Mouse (Mus musculus) forebrain, embryonic 13.5 days (tissue): Measurements from ENCODE around the gene Osbpl5. TPM values are rescaled to one million over a fixed set of nuclear protein-coding genes. Genes with fewer than 3 reads are reported as not detected.

ENCODE experiments used
- ATAC-seq: fragments of 200-750 bp; cut with Nextera tagmentation; 2 replicates; pipeline ENCODE4 v1.8.0; 2017
- H3K27ac ChIP-seq: fragments of 300-500 bp; sonication (generic); 2 replicates; pipeline ENCODE4 v1.5.1; 2015; ENCODE audit warnings: inconsistent platforms, mild to moderate bottlenecking, moderate library complexity
- H3K27me3 ChIP-seq: fragments of 300-500 bp; sonication (generic); 2 replicates; pipeline ENCODE4 v1.6.1; 2015; ENCODE audit warnings: mild to moderate bottlenecking, inconsistent platforms
- H3K36me3 ChIP-seq: fragments of 300-500 bp; sonication (generic); 2 replicates; pipeline ENCODE4 v1.6.1; 2015; ENCODE audit warnings: mild to moderate bottlenecking, inconsistent platforms; ENCODE audit not compliant: poor library complexity, severe bottlenecking
- H3K4me1 ChIP-seq: fragments of 300-500 bp; sonication (generic); 2 replicates; pipeline ENCODE4 v1.6.1; 2015; ENCODE audit warnings: inconsistent platforms
- H3K4me2 ChIP-seq: fragments of 300-500 bp; sonication (generic); 2 replicates; pipeline ENCODE4 v1.6.1; 2015; ENCODE audit warnings: inconsistent platforms, mild to moderate bottlenecking, moderate library complexity
- H3K4me3 ChIP-seq: fragments of 300-500 bp; sonication (generic); 2 replicates; pipeline ENCODE4 v1.5.1; 2015; ENCODE audit warnings: mild to moderate bottlenecking, inconsistent platforms
- H3K9ac ChIP-seq: fragments of 300-500 bp; sonication (generic); 2 replicates; pipeline ENCODE4 v1.6.1; 2015; ENCODE audit warnings: mild to moderate bottlenecking, inconsistent platforms
- H3K9me3 ChIP-seq: fragments of 300-500 bp; sonication (generic); replicated peaks from 2 replicates; pipeline ENCODE4 v1.6.1; 2016; ENCODE audit warnings: inconsistent platforms
- WGBS: fragments of 180-500 bp; shearing (Covaris S2); methylation state at CpG from one replicate; pipeline ENCODE4 v1.1.7; 2015; 5-methylcytosine and 5-hydroxymethylcytosine counted together
- polyA plus RNA-seq: library from polyadenylated mRNA; unstranded; fragments of >200 nt; fragmentation: Nextera tagmentation; extraction: Ambion mirVana; gene quantifications from 2 replicates; pipeline ENCODE4 v1.2.1, GENCODE M21; 2015

Osbpl5 gene
- 21.6 and 22.6 TPM in 2 replicates for polyA plus RNA-seq

DNA sequence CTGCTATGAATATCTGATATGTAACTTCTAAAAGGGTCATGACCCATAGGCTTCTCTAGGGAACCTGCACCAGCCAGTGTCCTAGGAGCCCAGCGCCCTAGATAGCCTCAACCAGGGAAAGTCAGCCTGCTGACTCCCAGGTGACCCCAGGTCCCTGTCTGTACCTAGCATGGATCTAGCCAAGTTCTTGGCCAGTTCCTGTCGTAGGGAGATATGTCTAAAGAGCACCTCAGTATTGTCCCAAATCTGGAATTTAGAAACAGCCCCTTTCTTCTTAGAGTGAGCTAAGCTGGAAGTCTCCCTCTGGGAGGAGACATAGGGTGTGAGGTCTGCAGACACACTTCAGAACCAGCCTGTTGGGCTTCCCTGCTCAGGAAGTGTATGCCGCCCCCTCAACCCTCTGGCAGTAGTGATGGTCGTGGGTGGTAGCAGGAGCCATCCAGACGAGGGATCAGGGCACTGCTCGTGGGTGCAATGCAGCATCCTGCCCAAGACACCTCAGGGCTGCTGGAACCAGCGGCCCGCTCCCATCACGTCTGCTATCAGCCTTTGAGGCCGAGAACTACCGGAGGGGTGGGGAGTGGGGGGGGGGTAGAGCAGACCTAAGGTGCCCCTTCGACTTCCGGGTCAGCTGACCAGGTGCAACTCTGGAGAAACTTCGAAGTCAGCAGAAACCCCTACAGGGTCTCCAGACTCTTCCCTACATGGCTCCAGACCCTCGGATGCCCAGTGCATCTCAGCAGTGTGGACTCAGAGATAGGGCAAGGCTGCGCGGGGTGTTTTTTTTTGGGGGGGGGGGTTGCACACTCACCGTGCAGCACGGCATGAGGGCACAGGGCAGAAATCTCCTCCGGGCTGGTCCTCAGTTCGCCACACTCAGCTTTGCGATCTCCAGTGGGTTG, at the start of gene Osbpl5:
Gene Osbpl5, minus strand, starts transcription at position 861 of the 902 bp plus-strand sequence.
- Histone ChIP-seq H3K4me1 (peaks cover 10% of the 10 kb centered on the region), H3K27me3 (peaks cover 35% of the 10 kb centered on the region), H3K36me3 (no peaks in the 10 kb centered on the region), H3K4me2 (peak within 1 kb of the TSS; percentile 69), H3K27ac (no peak within 1 kb of the TSS), H3K9ac (peak within 1 kb of the TSS; percentile 12; the same call in 1 of the 2 replicates), H3K9me3 (no peaks in the 10 kb centered on the region), H3K4me3 (peak within 1 kb of the TSS; percentile 34)
- WGBS: 27% methylated on average over 22 of the region's 22 CpGs
- ATAC-seq: peak; percentile 17; the same call in 1 of the 2 replicates

DNA sequence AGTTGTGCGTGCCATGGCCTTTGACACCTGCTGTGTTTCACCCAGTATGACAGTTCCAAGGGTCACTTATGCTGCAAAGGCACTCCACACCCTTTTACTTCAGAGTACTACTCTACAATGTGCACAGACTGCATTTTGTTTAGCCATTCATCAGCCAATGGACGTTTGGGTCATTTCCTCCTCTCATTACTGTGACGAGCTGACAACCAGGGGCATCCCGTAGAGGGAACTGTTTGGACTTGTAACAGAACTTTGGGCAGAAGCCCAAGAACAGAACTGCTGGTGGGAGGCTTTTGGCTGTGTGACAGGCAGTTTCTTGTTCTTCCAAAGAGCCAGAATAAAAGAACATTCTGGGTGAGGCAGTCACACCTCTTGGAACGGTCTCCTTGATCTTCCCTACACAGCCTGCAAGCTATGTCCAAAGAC, 48.4 kb upstream of the Osbpl5 start:
- ATAC-seq: peak; percentile 50; the same call in 1 of the 2 replicates
- no peak overlapping the region for H3K4me2 ChIP-seq
- H3K4me1 ChIP-seq: peaks cover 3% of the 10 kb centered on the region; the same call in 1 of the 2 replicates
- no peak overlapping the region for H3K9ac ChIP-seq
- no peak overlapping the region for H3K4me3 ChIP-seq
- 51% methylated on average over 5 of the region's 5 CpGs for WGBS
- H3K27me3 ChIP-seq: no peaks in the 10 kb centered on the region
- no peaks in the 10 kb centered on the region for H3K9me3 ChIP-seq
- H3K27ac ChIP-seq: no peak overlapping the region
- H3K36me3 ChIP-seq: peaks cover 75% of the 10 kb centered on the region

DNA sequence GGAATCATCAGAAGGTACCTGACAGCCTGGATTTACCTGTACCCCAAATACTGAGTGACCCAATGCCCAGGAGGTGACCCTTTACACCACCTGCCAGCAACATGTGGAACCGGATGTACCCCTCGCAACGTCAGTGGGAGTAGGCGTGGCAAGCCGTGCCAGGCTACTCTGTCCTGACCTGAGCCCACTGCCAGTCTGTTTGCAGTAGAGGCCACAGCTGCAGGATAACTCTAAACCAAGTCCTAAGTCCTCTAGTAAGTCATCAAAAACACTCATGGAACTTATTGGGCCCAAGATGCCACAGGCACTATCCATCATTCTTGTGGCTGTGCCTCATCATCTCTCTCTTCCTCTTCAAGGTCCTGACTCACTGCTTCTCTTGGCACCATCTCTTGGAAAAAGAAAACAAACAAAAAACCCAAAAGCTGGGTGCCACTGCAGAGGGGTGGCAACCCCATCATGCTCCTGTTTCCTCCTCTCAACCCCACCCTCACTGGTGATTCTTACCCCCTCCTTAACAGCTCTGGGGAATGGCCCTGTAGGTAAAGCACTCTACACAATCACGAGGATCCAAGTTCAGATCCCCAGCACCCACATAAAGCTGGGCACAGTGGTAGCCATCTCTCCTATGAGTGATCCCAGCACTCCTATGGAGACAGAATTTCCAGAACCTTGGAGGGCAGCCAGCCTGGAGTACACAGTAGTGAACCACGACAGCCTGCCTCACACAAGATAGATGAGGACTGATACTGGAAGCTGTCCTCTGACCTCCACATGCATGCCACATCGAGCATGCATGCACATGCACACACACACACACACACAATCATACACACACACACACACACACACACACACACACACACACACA, 44.6 kb upstream of the Osbpl5 start:
- Histone ChIP-seq H3K36me3 (peaks cover 88% of the 10 kb centered on the region), H3K9me3 (no peaks in the 10 kb centered on the region), H3K27ac (no peak overlapping the region), H3K27me3 (no peaks in the 10 kb centered on the region), H3K4me2 (no peak overlapping the region), H3K4me1 (peaks cover 3% of the 10 kb centered on the region; the same call in 1 of the 2 replicates), H3K9ac (no peak overlapping the region), H3K4me3 (no peak overlapping the region)
- ATAC-seq: no peak
- WGBS: 87% methylated on average over 8 of the region's 8 CpGs

DNA sequence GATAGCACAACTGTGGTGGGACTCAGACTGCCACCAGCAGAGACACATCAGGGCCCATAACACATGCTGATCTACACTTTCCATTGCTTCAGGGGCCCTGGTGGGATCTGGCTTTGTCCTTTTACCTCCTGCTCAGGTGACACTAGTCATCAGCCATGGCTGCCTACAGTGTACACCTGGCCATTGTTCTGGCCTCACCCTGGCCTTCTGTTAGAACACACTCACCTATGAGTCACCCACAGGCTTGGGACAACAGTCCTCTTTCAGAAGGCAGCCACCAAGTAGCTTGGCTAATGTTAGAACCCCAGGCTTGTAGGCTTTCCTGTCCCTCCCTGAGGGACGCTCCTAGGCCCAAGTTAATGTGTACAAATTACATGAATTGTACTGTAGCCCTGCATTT, 44.0 kb upstream of the Osbpl5 start:
- no peak overlapping the region for H3K4me2 ChIP-seq
- 88% methylated on average over 1 of the region's 1 CpGs for WGBS
- H3K36me3 ChIP-seq: peaks cover 88% of the 10 kb centered on the region
- H3K9ac ChIP-seq: no peak overlapping the region
- H3K27me3 ChIP-seq: no peaks in the 10 kb centered on the region
- no peak for ATAC-seq
- H3K27ac ChIP-seq: no peak overlapping the region
- no peak overlapping the region for H3K4me3 ChIP-seq
- H3K4me1 ChIP-seq: peaks cover 3% of the 10 kb centered on the region; the same call in 1 of the 2 replicates
- H3K9me3 ChIP-seq: no peaks in the 10 kb centered on the region

DNA sequence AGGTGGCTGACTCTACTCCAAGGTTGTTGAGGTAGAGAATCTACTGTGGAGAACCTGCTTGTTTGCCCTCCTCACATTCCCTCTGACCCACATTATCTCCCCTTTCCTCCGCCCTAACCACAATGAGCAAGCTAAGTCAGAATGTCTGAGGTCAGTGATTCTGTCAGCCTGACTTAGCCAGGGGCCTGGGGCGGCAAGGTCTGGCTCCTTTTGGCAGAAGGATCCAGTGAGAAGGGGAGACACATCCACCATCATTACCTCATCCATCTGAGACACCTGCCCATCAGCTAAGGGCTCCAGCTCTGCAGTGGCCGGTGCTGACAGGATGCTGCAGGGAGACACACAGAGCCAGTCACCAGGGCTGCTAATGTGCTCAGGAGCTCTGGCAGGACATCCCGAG, 42.0 kb upstream of the Osbpl5 start:
- no peak overlapping the region for H3K9ac ChIP-seq
- peaks cover 85% of the 10 kb centered on the region for H3K36me3 ChIP-seq
- H3K4me2 ChIP-seq: no peak overlapping the region
- H3K27me3 ChIP-seq: no peaks in the 10 kb centered on the region
- no peak overlapping the region for H3K4me3 ChIP-seq
- no peaks in the 10 kb centered on the region for H3K4me1 ChIP-seq
- no peak overlapping the region for H3K27ac ChIP-seq
- H3K9me3 ChIP-seq: no peaks in the 10 kb centered on the region
- 96% methylated on average over 4 of the region's 4 CpGs for WGBS
- ATAC-seq: no peak

DNA sequence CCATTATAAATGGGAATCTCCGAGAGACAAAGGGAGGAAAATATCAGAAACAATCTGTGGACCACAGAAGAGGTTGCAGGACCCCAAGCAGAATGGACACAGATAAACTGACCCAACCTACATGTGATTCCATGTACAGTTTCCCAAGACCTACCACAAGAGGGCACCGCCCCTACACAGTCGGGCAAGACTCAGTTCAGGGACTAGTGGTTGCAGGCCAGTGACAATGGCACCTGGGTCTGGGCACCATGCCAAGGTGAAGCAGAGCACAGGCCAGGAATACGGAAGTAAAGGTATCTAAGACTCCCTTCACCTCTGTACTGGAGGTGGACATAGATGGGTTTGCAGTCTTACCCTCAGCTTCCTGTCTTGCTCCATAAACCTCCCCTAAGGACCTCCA, 36.3 kb upstream of the Osbpl5 start:
- Histone ChIP-seq H3K9ac (no peak overlapping the region), H3K27me3 (no peaks in the 10 kb centered on the region), H3K4me3 (no peak overlapping the region), H3K36me3 (peaks cover 34% of the 10 kb centered on the region), H3K4me1 (no peaks in the 10 kb centered on the region), H3K27ac (no peak overlapping the region), H3K4me2 (no peak overlapping the region), H3K9me3 (no peaks in the 10 kb centered on the region)
- no peak for ATAC-seq
- 55% methylated on average over 4 of the region's 4 CpGs for WGBS

DNA sequence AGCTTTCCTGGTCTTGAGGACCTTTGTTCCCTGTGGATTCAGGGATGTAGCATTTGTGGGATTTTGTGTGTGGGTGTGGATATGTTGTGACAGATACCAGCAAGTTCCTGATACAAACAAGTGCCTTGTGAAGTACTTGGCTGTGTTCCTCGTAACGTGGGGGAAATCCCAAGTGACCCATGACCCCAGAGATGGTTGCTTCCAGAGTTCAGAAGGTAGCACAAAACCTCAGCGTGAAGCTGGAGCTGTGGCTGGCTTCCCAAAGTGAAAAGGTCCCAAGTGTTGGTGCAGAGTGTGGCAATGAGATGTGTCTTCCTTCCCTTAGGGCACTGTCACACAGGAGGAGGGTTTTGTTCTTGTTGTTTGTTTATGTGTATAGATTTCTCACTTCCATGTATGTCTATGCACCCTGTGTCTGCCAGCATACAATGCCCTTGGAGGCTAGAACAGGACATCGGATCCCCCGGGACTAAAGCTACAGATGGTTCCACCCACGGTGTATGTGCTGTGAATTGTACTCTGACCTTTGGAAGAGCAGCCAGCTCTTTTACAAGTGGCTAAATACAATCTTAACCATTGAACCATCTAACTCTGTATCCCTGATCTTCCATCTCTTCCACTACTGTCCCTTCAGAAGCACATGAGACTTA, 35.7 kb upstream of the Osbpl5 start:
- Histone ChIP-seq H3K4me1 (no peaks in the 10 kb centered on the region), H3K4me3 (no peak overlapping the region), H3K36me3 (peaks cover 28% of the 10 kb centered on the region), H3K9ac (no peak overlapping the region), H3K27ac (no peak overlapping the region), H3K9me3 (no peaks in the 10 kb centered on the region), H3K4me2 (no peak overlapping the region), H3K27me3 (no peaks in the 10 kb centered on the region)
- ATAC-seq: no peak
- whole genome bisulfite sequencing: 73% methylated on average over 6 of the region's 6 CpGs

DNA sequence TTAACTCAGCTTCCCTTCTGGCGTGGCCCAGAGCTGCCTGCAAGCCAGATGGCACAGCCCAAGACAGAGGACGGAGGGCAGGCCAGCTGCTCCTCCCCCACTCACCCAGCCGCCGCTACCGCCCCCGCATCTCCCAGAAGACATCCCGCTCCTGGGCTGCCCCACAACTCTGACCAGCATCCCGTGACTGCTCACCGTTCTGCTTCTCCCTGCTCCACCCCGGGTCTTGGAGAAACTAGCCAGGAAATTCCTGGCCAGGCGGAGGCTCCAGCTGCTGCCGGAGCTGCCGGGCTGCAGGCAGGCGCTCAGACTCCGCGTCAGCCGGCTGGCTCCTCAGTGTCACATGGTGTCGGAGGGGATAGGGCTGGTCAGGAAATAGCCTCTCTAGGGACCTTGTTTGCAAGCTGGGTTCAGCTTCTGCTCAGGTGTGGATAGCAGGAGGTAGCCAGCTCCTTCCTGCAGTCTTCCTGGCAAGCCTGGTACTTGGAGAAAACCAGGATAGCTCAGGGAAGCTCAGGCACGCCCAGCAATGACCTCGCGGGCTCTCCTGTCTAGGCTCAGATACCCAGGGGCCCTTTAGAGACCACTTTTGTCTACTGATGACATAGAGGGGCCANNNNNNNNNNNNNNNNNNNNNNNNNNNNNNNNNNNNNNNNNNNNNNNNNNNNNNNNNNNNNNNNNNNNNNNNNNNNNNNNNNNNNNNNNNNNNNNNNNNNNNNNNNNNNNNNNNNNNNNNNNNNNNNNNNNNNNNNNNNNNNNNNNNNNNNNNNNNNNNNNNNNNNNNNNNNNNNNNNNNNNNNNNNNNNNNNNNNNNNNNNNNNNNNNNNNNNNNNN, 27.4 kb upstream of the Osbpl5 start, which contains the start of gene Mrgpre:
Gene Mrgpre, minus strand, starts transcription at position 505 of the 834 bp plus-strand sequence.
- H3K4me3 ChIP-seq: peak within 1 kb of the TSS; percentile 48
- WGBS: 6% methylated on average over 18 of the region's 21 CpGs
- peak within 1 kb of the TSS; percentile 65 for H3K27ac ChIP-seq
- peak within 1 kb of the TSS; percentile 75 for H3K4me2 ChIP-seq
- no peaks in the 10 kb centered on the region for H3K36me3 ChIP-seq
- H3K27me3 ChIP-seq: no peaks in the 10 kb centered on the region
- peaks cover 22% of the 10 kb centered on the region for H3K4me1 ChIP-seq
- no peaks in the 10 kb centered on the region for H3K9me3 ChIP-seq
- ATAC-seq: peak; percentile 91
- peak within 1 kb of the TSS; percentile 69 for H3K9ac ChIP-seq

DNA sequence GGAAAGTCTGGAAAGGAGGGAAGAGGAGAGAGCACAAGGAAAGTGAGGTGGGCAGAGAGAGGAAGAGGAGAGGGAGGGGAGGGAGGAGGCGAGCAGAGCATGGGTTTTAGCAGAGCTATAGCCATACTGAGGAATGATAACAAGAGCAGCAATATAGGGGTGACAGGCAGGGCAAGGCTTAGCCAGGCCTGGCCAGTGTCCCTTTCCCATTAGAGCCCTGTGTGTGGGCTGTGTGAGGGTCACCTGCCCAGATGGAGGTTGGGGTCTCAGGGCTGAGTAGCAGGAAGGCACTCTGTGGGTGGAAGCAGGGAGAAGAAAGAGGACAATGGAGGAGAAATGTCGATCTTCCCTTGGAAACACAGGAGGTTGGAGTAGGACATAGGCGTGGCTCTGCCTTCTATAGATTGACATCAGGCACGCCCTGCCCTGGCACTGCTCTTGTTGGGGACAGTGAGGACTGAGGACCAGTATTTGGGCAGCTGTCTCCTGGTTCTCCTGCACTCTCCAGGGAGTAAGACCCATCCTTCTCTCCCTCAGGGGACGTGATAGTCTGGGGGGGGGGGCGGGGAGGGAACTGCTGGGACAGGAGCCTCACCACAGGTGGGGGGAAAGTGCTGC, 26.7 kb upstream of the Osbpl5 start:
- Histone ChIP-seq H3K36me3 (no peaks in the 10 kb centered on the region), H3K4me2 (peak overlapping the region; percentile 75), H3K27me3 (no peaks in the 10 kb centered on the region), H3K4me3 (peak overlapping the region; percentile 48), H3K27ac (peak overlapping the region; percentile 65), H3K9me3 (no peaks in the 10 kb centered on the region), H3K9ac (peak overlapping the region; percentile 69), H3K4me1 (peaks cover 22% of the 10 kb centered on the region)
- 13% methylated on average over 6 of the region's 6 CpGs for WGBS
- ATAC-seq: peak; percentile 54

DNA sequence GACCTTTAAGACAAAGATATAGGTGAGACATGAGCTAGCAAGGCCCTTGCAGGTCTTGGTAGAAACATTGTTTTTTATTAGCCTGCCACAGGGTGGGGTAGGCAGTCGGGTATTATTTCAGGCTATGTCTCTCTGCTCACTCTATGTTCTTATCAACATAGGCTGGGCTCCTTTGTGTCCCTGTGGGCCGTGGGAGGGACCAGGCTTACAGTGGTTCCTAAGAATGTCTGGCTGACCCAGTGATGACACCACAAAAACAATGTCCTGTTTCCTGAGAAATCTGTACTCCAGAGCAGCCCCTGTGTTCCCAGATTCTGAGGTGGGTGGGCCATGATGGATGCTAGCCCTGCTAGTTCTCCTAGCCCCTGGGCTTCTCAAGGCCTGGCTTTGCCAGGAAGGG, 20.6 kb upstream of the Osbpl5 start:
- Histone ChIP-seq H3K9ac (no peak overlapping the region), H3K27me3 (no peaks in the 10 kb centered on the region), H3K4me1 (no peaks in the 10 kb centered on the region), H3K36me3 (no peaks in the 10 kb centered on the region), H3K27ac (no peak overlapping the region), H3K9me3 (no peaks in the 10 kb centered on the region), H3K4me3 (no peak overlapping the region), H3K4me2 (no peak overlapping the region)
- no peak for ATAC-seq
- WGBS: 65% methylated on average over 2 of the region's 2 CpGs
